Mouse (Mus musculus): ENCODE data around the gene Slc10a4. TPM values are rescaled to one million over a fixed set of nuclear protein-coding genes. Genes with fewer than 3 reads are reported as not detected.

Gene Slc10a4
- polyA plus RNA-seq, 1 experiment from 2014 or later: not detected

DNA sequence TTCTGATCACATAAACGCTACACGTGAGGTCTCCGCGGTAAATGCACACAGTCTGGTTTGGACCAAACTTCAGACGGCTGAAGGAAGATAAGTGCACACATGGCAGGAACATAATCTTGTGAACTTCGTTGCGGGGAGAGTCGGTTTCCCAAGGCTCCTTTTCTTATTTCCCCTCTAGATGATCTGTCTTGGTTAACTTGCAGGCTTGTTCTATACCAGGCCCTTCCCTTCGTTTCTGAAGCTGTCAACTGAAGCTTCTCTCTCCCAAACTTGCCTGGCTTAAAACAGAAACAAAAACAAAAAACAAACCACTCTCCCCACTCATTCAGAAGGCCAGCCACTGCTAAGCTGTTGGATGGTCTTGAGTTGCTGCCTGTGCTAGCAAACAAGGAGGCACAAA, 8.1 kb downstream of the Slc10a4 start:
- ChIA-PET POLR2A (no interaction called here), CTCF (no interaction called here)
- DNase-seq (ENCODE audit: low read depth, low spot score) (no peak), ATAC-seq (no peak)
- in situ Hi-C loops (cut with MboI; ENCODE audit: low pct_unique_long_range_greater_than_20kb): no loop called here
- TF ChIP-seq CTCF (IDR thresholded peaks at IDR 0.05): no peak
- no peaks in the 10 kb centered on the region for H3K27me3 ChIP-seq

DNA sequence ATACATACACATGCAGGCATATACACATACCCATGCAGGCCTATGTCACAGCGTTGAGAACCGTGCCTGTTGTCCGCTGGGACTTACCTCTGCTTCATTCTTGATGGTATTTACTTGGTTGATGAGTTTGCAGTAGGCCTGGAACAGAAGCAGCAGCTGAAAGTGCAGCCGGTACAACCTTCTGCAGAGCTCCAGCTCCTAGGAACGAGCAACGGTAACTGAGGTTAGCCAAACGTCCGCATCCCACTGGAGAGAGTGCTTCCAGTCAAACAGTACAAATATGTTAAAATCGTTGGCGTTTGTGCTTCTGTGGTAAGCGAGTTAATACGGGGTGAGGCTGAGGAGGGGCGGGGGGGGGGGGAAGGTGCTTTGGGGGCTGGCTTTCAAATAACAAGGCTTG, 17.1 kb downstream of the Slc10a4 start:
- CTCF ChIA-PET: no interaction called here
- in situ Hi-C loops (cut with MboI; ENCODE audit: low pct_unique_long_range_greater_than_20kb): no loop called here
- TF ChIP-seq CTCF (IDR thresholded peaks at IDR 0.05): no peak
- POLR2A ChIA-PET: interaction anchor here (0.6 kb wide), 1 partner anchor 294 kb away, joined by 3 read pairs; no protein-coding TSS in a partner anchor
- DNase-seq (ENCODE audit: low read depth, low spot score): no peak
- no peaks in the 10 kb centered on the region for H3K27me3 ChIP-seq
- ATAC-seq: no peak

DNA sequence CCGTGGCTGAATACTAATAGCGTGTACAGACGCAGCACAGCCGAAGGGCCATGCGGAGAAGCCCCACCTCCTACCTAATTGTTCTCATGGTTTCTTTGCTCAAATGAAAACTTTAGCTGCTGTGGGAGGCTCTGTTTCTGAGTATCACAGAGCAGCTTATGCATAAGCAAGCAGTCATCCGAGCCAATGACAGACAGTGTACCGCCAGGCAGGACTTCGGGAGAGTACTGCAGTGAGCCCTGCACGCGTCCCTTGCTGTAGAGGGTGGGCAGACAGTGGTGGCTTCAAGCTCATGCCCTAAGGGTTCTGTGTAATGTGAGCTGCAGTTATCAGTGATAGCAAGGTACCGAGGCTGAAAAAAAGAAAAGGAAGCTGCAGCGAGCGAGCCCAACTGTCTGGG, 22.0 kb downstream of the Slc10a4 start:
- ChIA-PET CTCF (interaction anchor here (0.7 to 1.1 kb wide), 2 partner anchors 44 to 47 kb away, joined by 3 to 4 read pairs; no protein-coding TSS in a partner anchor), POLR2A (no interaction called here)
- no peak for TF ChIP-seq CTCF (IDR thresholded peaks at IDR 0.05)
- ATAC-seq (no peak), DNase-seq (ENCODE audit: low read depth, low spot score) (no peak)
- H3K27me3 ChIP-seq: no peaks in the 10 kb centered on the region
- in situ Hi-C loops (cut with MboI; ENCODE audit: low pct_unique_long_range_greater_than_20kb): no loop called here

DNA sequence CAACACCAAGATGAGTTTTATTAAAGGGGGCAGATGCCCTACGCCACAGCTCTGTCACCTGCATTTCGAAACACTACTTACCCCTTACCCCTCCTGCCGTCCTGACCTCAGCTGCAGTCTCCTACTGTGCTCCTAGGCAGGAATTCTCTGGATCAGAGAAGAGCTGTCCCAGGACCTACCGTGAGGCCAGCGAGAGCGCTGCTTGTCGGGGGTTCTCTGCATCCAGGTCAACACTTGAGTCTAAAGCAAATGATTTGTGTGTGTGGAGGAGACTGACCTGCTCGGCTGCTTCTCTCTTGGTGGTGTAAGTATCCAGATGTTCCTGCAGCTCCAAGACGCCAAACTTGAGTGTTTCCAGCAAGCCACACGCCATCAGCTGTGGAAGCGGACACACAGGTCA, 25.8 kb downstream of the Slc10a4 start:
- in situ Hi-C loops (cut with MboI; ENCODE audit: low pct_unique_long_range_greater_than_20kb): no loop called here
- DNase-seq (ENCODE audit: low read depth, low spot score) (no peak), ATAC-seq (no peak)
- ChIA-PET CTCF (interaction anchor here (0.7 to 1.5 kb wide), 5 partner anchors 10 to 48 kb away, joined by 3 to 7 read pairs (median 3); no protein-coding TSS in a partner anchor), POLR2A (no interaction called here)
- no peak for TF ChIP-seq CTCF (IDR thresholded peaks at IDR 0.05)
- no peaks in the 10 kb centered on the region for H3K27me3 ChIP-seq

DNA sequence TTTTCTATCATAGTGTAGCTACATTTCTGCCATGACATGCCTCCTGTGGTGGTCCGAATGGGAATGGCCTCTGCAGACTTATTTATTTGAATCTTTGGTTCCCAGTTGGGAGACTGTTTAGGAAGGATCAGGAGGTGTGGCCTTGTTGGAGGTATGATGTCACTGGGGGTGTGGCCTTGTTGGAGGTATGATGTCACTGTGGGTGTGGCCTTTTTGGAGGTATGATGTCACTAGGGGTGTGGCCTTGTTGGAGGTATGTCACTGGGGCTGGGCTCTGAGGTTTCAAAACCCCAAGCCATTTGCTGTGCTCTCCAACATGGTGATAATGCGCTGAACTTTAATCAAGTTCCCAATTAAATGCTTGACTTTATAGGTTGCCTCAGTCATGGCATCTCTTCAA, 37.4 kb downstream of the Slc10a4 start:
- ChIA-PET POLR2A (no interaction called here), CTCF (no interaction called here)
- no peaks in the 10 kb centered on the region for H3K27me3 ChIP-seq
- TF ChIP-seq CTCF (IDR thresholded peaks at IDR 0.05): no peak
- in situ Hi-C loops (cut with MboI; ENCODE audit: low pct_unique_long_range_greater_than_20kb): no loop called here
- ATAC-seq (no peak), DNase-seq (ENCODE audit: low read depth, low spot score) (no peak)

DNA sequence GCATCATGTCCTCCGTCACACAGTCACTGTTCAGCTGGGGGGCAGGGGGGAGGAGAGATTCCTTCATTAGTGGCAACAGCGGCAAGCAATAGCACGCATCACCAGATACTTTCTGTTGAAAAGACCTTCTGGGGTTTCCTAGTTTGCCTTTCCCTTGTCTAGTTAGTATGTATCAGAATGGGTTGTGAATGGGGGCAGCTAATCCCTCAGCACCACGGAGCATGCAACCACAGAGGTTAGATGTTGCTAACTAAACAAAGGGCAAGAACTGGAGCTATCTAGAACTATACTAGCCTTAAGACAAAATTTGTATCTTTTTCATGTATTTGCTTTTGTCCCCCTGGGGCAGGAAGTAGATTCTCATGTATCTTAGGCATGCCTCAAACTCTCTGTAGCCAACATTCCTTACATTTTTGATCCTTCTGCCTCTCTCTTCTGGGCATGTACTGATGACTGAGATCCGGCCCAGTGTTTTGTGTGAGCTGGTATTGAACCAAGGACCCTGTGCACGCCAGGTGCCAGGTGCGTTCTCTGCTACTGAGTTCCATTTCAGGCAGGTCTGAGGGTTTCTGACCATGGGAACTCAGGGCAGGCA, 41.1 kb downstream of the Slc10a4 start:
- ChIA-PET POLR2A (interaction anchor here (1.0 kb wide), 1 partner anchor 16 kb away, joined by 3 read pairs; no protein-coding TSS in a partner anchor), CTCF (interaction anchor here (0.9 to 2.5 kb wide), 9 partner anchors 9 to 63 kb away, joined by 3 to 9 read pairs (median 3); no protein-coding TSS in a partner anchor)
- H3K27me3 ChIP-seq: no peaks in the 10 kb centered on the region
- DNase-seq (ENCODE audit: low read depth, low spot score) (peak; percentile 38), ATAC-seq (peak; percentile 88)
- no peak for TF ChIP-seq CTCF (IDR thresholded peaks at IDR 0.05)
- in situ Hi-C loops (cut with MboI; ENCODE audit: low pct_unique_long_range_greater_than_20kb): no loop called here

DNA sequence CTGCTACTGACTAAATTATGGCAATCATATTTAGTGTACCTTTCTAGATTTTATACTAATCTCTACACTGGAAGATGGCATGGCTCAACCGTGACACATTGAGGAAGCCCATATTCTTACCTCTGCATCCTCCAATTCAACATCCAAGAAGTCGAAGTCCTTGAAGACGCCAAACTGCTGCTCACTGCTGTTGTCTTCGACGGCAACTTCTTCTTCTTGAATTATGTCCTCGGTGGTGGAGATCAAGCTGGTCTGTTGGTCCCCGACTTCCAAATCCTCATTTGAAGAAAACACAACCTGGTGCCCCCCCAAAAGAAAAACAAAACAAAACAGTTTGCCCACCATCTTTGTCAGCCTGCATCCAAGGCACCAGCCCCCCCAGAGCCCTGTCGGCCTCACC, 47.2 kb downstream of the Slc10a4 start:
- ATAC-seq: no peak
- CTCF ChIA-PET: interaction anchor here (1.1 kb wide), 1 partner anchor 31 kb away, joined by 3 read pairs; no protein-coding TSS in a partner anchor
- POLR2A ChIA-PET: interaction anchor here (0.8 kb wide), 1 partner anchor 66 kb away, joined by 3 read pairs; no protein-coding TSS in a partner anchor

DNA sequence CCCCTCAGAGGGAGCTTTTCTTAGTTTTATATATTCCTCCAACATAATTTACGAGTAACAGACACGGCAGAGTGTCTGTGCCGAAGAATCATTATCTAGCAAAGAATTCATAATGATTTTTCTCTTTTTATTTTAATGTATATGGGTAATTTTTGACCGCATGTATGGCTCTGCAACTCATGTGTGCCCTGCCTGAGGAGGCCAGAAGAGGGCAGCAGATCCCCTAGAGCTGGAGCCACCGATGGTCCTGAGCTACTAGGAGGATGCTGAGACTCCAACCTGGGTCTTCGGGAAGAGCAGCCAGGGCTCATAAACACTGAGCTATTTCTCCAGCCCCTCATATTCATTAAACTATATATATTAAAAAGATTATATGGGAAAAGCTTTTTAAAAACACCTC, 49.8 kb downstream of the Slc10a4 start:
- ATAC-seq: no peak
- TF ChIP-seq CTCF (IDR thresholded peaks at IDR 0.05): no peak
- CTCF ChIA-PET: interaction anchor here (0.7 to 1.7 kb wide), 8 partner anchors 9 to 72 kb away, joined by 3 to 8 read pairs (median 4); no protein-coding TSS in a partner anchor
- POLR2A ChIA-PET: no interaction called here
- in situ Hi-C loops (cut with MboI; ENCODE audit: low pct_unique_long_range_greater_than_20kb): no loop called here
- no peak for DNase-seq (ENCODE audit: low read depth, low spot score)
- no peaks in the 10 kb centered on the region for H3K27me3 ChIP-seq

More for the DNA sequence above, 47.2 kb downstream of the Slc10a4 start:
- TF ChIP-seq CTCF (IDR thresholded peaks at IDR 0.05): no peak
- no peak for DNase-seq (ENCODE audit: low read depth, low spot score)
- no peaks in the 10 kb centered on the region for H3K27me3 ChIP-seq
- in situ Hi-C loops (cut with MboI; ENCODE audit: low pct_unique_long_range_greater_than_20kb): no loop called here

DNA sequence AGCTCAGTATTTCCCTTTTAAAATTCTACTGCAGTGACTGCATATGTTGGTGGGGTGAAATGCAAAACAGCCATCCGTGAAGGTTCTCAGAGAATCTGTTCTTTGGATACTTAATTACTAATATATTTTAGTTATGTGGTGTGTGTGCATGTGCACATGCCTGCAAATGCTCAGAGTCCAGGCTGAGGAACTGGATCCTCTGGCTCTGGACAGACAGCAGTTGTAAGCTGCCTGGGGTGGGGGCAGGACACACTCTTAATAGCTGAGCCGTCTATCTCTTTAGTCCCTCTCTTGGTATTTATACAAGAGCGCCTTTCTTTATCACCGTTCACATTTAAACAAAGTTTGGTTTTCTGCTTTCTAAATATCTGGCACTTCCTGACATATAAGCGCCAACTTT, 50.3 kb downstream of the Slc10a4 start:
- DNase-seq (ENCODE audit: low read depth, low spot score) (no peak), ATAC-seq (no peak)
- ChIA-PET CTCF (interaction anchor here (0.7 to 1.7 kb wide), 8 partner anchors 9 to 82 kb away, joined by 3 to 8 read pairs (median 4); partner anchors contain the start of gene Gm10135), POLR2A (no interaction called here)
- in situ Hi-C loops (cut with MboI; ENCODE audit: low pct_unique_long_range_greater_than_20kb): no loop called here
- no peak for TF ChIP-seq CTCF (IDR thresholded peaks at IDR 0.05)
- no peaks in the 10 kb centered on the region for H3K27me3 ChIP-seq

DNA sequence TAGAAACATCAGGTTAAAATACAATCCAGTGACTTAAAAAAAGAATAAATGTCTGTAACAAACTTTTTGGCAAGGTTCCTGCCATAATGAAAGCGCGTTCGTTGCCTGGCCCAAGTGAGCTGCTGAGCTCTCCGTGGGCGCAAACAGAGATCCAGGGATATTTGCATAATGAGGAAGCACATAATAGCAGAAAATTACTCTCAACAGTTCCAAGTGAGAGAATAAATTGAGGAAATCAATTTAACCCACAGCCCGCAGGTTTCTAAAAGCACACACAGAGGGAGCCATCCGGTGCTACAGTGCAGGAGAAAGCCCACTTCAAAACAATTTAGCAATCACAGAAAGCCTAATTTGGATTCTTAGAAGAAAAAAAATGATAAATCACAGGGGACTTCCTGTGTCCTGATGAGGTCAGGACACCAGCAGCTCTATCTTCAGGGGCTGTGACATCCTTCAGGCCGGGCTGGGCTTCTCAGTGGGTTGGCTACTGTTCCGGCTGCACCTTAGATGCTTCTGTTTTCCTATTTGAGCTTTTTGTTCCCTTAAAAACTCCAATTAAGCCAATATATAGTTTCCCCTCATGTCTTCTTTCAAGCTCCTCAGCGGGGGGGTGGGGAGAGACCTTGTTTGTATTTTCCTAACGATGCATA, 54.9 kb downstream of the Slc10a4 start:
- no peaks in the 10 kb centered on the region for H3K27me3 ChIP-seq
- ATAC-seq: no peak
- DNase-seq (ENCODE audit: low read depth, low spot score): no peak
- ChIA-PET CTCF (interaction anchor here (0.7 to 2.4 kb wide), 3 partner anchors 10 to 29 kb away, joined by 3 to 15 read pairs (median 7); no protein-coding TSS in a partner anchor), POLR2A (no interaction called here)
- in situ Hi-C loops (cut with MboI; ENCODE audit: low pct_unique_long_range_greater_than_20kb): no loop called here
- TF ChIP-seq CTCF (IDR thresholded peaks at IDR 0.05): no peak

Other genes with a start within 250 kb of the Slc10a4 start
- gene Tec, start 138.4 kb upstream of the Slc10a4 start, polyA plus RNA-seq (2021): 8.3 TPM
- gene Slain2, start 92.6 kb upstream of the Slc10a4 start, polyA plus RNA-seq (2021): 50.4 TPM
- gene Gm10135, start 32.2 kb upstream of the Slc10a4 start, polyA plus RNA-seq (2021): not detected
- 30.8 TPM for gene Fryl, start 249.7 kb downstream of the Slc10a4 start, polyA plus RNA-seq (2021)